Mouse (Mus musculus) kidney, embryonic 14.5 days (tissue): ENCODE data around the gene Col16a1. TPM values are rescaled to one million over a fixed set of nuclear protein-coding genes. Genes with fewer than 3 reads are reported as not detected.

ENCODE experiments used
- ATAC-seq: fragments of 200-750 bp; cut with Nextera tagmentation; 2 replicates; pipeline ENCODE4 v1.8.0; 2017; ENCODE audit warnings: moderate number of reproducible peaks, mild to moderate bottlenecking, moderate TSS enrichment, moderate library complexity; ENCODE audit not compliant: low FRiP score, low TSS enrichment
- H3K27ac ChIP-seq: fragments of 300-500 bp; sonication (generic); 2 replicates; pipeline ENCODE4 v1.5.1; 2014; ENCODE audit warnings: low read depth, mild to moderate bottlenecking, low read length, moderate library complexity, mixed read lengths
- H3K27me3 ChIP-seq: fragments of 300-500 bp; sonication (generic); 2 replicates; pipeline ENCODE4 v1.6.1; 2014; ENCODE audit warnings: mild to moderate bottlenecking, low read length; ENCODE audit not compliant: control insufficient read depth, insufficient read depth
- H3K36me3 ChIP-seq: fragments of 300-500 bp; sonication (generic); 2 replicates; pipeline ENCODE4 v1.6.1; 2014; ENCODE audit warnings: low read length, mixed read lengths; ENCODE audit not compliant: control insufficient read depth, insufficient read depth
- H3K4me1 ChIP-seq: fragments of 300-500 bp; sonication (generic); 2 replicates; pipeline ENCODE4 v1.6.1; 2014; ENCODE audit warnings: low read length, mixed read lengths; ENCODE audit not compliant: control insufficient read depth, insufficient read depth
- H3K4me2 ChIP-seq: fragments of 300-500 bp; sonication (generic); replicated peaks from 2 replicates; pipeline ENCODE4 v1.6.1; 2014; ENCODE audit warnings: low read depth, mild to moderate bottlenecking, low read length
- H3K4me3 ChIP-seq: fragments of 300-500 bp; sonication (generic); 2 replicates; pipeline ENCODE4 v1.5.1; 2014; ENCODE audit warnings: mild to moderate bottlenecking, low read length
- H3K9ac ChIP-seq: fragments of 300-500 bp; sonication (generic); 2 replicates; pipeline ENCODE4 v1.6.1; 2014; ENCODE audit warnings: low read depth, mild to moderate bottlenecking, low read length, moderate library complexity
- H3K9me3 ChIP-seq: fragments of 300-500 bp; sonication (generic); 2 replicates; pipeline ENCODE4 v1.6.1; 2016; ENCODE audit warnings: low read length; ENCODE audit not compliant: control insufficient read depth
- WGBS: fragments of 180-500 bp; shearing (Covaris S2); extraction: QIAGEN DNeasy Blood & Tissue Kit; methylation state at CpG from one replicate; pipeline ENCODE4 v1.1.7; 2014; 5-methylcytosine and 5-hydroxymethylcytosine counted together
- polyA plus RNA-seq: library from polyadenylated mRNA; unstranded; fragments of >200 nt; fragmentation: Nextera tagmentation; extraction: Ambion mirVana; gene quantifications from 2 replicates; pipeline ENCODE4 v1.2.1, GENCODE M21; 2014

Col16a1 gene
- polyA plus RNA-seq, 1 experiment from 2014 or later = 27.6 TPM

- H3K27me3 ChIP-seq = peaks cover 14% of the 10 kb centered on the region; the same call in 1 of the 2 replicates
- H3K9ac ChIP-seq = no peak overlapping the region
- peak overlapping the region; percentile 65; the same call in 1 of the 2 replicates for H3K27ac ChIP-seq
- peak overlapping the region; percentile 37; the same call in 1 of the 2 replicates for H3K4me2 ChIP-seq
- H3K4me1 ChIP-seq = peaks cover 14% of the 10 kb centered on the region
- no peaks in the 10 kb centered on the region for H3K36me3 ChIP-seq
- H3K9me3 ChIP-seq = no peaks in the 10 kb centered on the region
- ATAC-seq = peak; percentile 65
- 5% methylated on average over 7 of the region's 8 CpGs for WGBS
- H3K4me3 ChIP-seq = no peak overlapping the region
These were observed 11.5 kb upstream of the Col16a1 start for GRCm38 (mm10) chr4:130036112-130036511.

GRCm38 (mm10) chr4:130036573-130037401 is 10.9 kb upstream of the Col16a1 start:
- H3K27me3 ChIP-seq = peaks cover 14% of the 10 kb centered on the region; the same call in 1 of the 2 replicates
- H3K4me1 ChIP-seq = peaks cover 14% of the 10 kb centered on the region
- no peak overlapping the region for H3K9ac ChIP-seq
- peak overlapping the region; percentile 65; the same call in 1 of the 2 replicates for H3K27ac ChIP-seq
- no peak overlapping the region for H3K4me3 ChIP-seq
- H3K9me3 ChIP-seq = no peaks in the 10 kb centered on the region
- H3K36me3 ChIP-seq = no peaks in the 10 kb centered on the region
- H3K4me2 ChIP-seq = peak overlapping the region; percentile 37
- 4% methylated on average over 23 of the region's 23 CpGs for WGBS
- ATAC-seq = peak; percentile 91

DNA sequence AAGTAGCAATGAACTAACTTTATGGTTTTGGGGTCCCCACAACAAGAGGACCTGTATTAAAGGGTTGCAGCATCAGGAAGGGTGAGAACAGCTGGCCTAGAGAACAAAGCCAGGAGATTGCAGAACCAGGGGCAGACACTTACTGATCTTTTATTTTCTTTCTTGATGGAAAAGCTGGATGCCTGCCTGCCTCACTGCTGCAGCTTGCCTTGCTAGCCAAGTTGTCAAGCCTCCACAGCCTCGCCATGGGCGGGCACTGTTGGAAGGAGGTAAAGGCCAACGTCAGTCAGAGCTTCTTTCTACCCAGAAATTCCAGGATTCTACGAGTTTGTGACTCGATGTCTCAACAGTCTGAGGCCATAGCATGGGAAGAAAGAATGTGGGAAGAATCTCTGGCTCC is 8.3 kb upstream of the Col16a1 start:
- H3K27ac ChIP-seq = no peak overlapping the region
- no peaks in the 10 kb centered on the region for H3K9me3 ChIP-seq
- H3K4me1 ChIP-seq = peaks cover 14% of the 10 kb centered on the region
- ATAC-seq = no peak
- H3K4me2 ChIP-seq = no peak overlapping the region
- no peak overlapping the region for H3K4me3 ChIP-seq
- H3K36me3 ChIP-seq = no peaks in the 10 kb centered on the region
- H3K9ac ChIP-seq = no peak overlapping the region
- WGBS = 54% methylated on average over 5 of the region's 5 CpGs
- peaks cover 8% of the 10 kb centered on the region; the same call in 1 of the 2 replicates for H3K27me3 ChIP-seq

GRCm38 (mm10) chr4:130041076-130041475 is 6.6 kb upstream of the Col16a1 start:
- no peaks in the 10 kb centered on the region for H3K36me3 ChIP-seq
- no peak overlapping the region for H3K27ac ChIP-seq
- no peak overlapping the region for H3K4me2 ChIP-seq
- 85% methylated on average over 11 of the region's 11 CpGs for WGBS
- ATAC-seq = no peak
- H3K9ac ChIP-seq = no peak overlapping the region
- no peak overlapping the region for H3K4me3 ChIP-seq
- no peaks in the 10 kb centered on the region for H3K27me3 ChIP-seq
- H3K4me1 ChIP-seq = peaks cover 18% of the 10 kb centered on the region
- no peaks in the 10 kb centered on the region for H3K9me3 ChIP-seq

- Histone ChIP-seq H3K4me1 (peaks cover 17% of the 10 kb centered on the region), H3K27ac (no peak overlapping the region), H3K9me3 (no peaks in the 10 kb centered on the region), H3K27me3 (no peaks in the 10 kb centered on the region), H3K4me3 (no peak overlapping the region), H3K9ac (no peak overlapping the region), H3K4me2 (no peak overlapping the region), H3K36me3 (no peaks in the 10 kb centered on the region)
- no peak for ATAC-seq
- WGBS = 85% methylated on average over 9 of the region's 9 CpGs
These were observed 3.4 kb upstream of the Col16a1 start for GRCm38 (mm10) chr4:130044211-130044610.

DNA sequence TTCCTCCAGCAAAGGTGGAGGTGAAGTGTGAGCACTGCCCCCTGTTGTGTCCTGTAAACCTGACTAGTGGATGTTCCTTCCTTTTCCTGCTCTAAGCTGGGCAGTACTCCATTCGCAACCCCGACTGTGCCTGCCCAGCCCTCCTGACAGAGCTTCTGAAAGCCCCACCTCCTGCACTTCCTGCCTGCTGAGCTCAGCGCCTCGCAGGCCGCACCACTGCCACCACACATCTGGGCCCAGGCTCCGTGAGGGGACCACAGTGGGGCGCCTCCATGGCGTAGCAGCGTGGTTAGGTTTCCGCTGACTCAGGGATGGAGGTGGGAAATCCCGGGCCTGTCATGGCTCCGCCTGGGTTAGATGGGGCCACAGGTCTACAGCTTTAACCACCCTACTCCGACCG is 2.0 kb upstream of the Col16a1 start:
- no peak for ATAC-seq
- H3K4me3 ChIP-seq = no peak overlapping the region
- H3K9ac ChIP-seq = peak overlapping the region; percentile 13; the same call in 1 of the 2 replicates
- 17% methylated on average over 14 of the region's 14 CpGs for WGBS
- no peaks in the 10 kb centered on the region for H3K36me3 ChIP-seq
- H3K4me1 ChIP-seq = peaks cover 22% of the 10 kb centered on the region
- peak overlapping the region; percentile 76 for H3K27ac ChIP-seq
- no peaks in the 10 kb centered on the region for H3K27me3 ChIP-seq
- H3K9me3 ChIP-seq = no peaks in the 10 kb centered on the region
- H3K4me2 ChIP-seq = 0 out of 2 replicates have a peak overlapping the region, but pooled peaks have one; percentile 13

DNA sequence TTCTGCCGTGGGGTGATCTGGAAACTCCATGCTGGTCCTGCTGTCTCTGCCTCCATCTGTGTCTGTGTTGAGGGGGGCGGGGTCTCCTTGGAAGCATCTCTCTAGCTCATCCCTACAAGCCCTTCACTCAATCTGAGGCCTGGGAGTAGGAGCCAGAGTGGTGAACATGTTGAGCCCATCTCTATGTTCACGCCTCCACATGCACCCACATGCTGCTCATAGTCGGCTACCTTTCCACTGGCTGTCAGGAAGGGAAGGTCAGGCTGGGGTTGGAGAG is 501 bp downstream of the Col16a1 start:
- Histone ChIP-seq H3K4me2 (peak overlapping the region; percentile 82), H3K36me3 (no peaks in the 10 kb centered on the region; the same call in 1 of the 2 replicates), H3K27ac (peak overlapping the region; percentile 91), H3K4me3 (peak overlapping the region; percentile 45), H3K4me1 (peaks cover 22% of the 10 kb centered on the region), H3K9ac (peak overlapping the region; percentile 72), H3K27me3 (no peaks in the 10 kb centered on the region), H3K9me3 (0 out of 2 replicates have a peak, but pooled peaks cover 2% of the 10 kb centered on the region)
- ATAC-seq = peak; percentile 14; the same call in 1 of the 2 replicates
- WGBS = 34% methylated on average over 4 of the region's 4 CpGs

DNA sequence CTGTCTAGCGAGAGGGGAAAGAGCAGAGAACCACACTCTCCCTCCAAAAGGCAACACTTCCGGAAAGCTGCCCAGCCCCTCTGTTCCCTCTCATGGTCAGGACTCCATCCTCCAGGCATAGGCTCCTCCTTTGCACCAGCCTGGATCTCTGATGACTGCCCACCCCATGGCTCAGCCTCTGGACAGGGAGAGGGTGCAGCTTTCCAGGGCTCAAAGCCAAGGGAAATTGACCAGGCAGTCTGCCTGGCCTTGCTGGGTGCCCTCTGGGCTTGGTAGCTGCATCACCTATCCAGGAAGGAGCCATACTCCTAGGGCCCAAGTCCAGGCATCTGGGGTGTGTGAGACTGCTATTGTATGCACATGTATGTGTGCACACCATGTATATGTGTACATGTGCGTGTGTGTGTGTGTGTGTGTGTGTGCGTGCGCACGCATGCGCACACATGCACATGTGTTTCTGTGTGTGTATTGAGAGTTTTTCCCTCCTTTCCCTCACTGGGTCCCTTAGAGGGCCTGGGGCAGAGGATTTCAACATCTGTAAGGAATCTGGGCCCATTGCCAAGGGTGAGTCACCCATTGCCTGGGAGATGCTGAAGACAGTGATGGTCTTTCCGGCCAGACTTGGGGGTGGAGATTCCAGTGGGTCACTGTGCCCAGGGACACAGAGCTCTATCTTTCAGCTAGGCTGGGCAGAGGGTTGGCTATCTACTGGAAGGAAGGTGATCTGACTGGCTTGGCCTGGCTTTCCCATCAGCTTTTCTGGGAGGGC is 2.6 kb downstream of the Col16a1 start:
- Histone ChIP-seq H3K9ac (peak overlapping the region; percentile 14; the same call in 1 of the 2 replicates), H3K4me3 (no peak overlapping the region), H3K9me3 (0 out of 2 replicates have a peak, but pooled peaks cover 2% of the 10 kb centered on the region), H3K4me1 (peaks cover 21% of the 10 kb centered on the region), H3K27ac (no peak overlapping the region; the same call in 1 of the 2 replicates), H3K27me3 (no peaks in the 10 kb centered on the region), H3K4me2 (0 out of 2 replicates have a peak overlapping the region, but pooled peaks have one; percentile 5), H3K36me3 (no peaks in the 10 kb centered on the region; the same call in 1 of the 2 replicates)
- no peak for ATAC-seq
- WGBS = 77% methylated on average over 8 of the region's 8 CpGs
